Mouse (Mus musculus) T-helper 2 cell (primary cell): ENCODE measurements at regions not wholly inside any gene's neighbourhood (a gene's known extent, or its start where the extent isn't known, plus 50 kb on each side); places are given as distances from the start of the nearest gene placed in this dataset.

Source experiments
- in situ Hi-C: fragments of 300-600 bp; cut with MboI, MseI; formaldehyde crosslinking; loops from one replicate; pipeline ENCODE4 v1.15.1; 2025; ENCODE audit warnings: high pct_unique_total_duplicates

DNA sequence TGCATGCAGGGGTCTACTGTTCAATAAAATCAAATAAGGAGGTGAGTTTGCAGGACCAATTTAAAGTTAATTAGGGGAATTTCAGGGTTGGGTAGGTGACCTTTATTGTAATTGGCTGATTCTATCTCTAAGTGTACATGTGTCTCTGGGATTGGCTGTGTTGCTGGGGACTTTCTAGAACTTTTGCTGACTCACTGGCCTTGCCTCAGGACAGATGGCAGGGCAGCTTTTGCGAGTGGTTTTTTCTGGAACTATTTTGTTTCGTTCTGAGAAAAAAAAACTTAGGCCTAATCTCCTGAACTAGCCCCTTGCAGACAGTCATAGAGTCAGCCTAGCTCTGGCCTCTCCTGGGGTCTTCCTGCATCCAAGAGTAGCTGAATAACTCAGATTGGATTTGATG, 249.3 kb upstream of the Mdga2 start:
- in situ Hi-C loops: no loop called here

DNA sequence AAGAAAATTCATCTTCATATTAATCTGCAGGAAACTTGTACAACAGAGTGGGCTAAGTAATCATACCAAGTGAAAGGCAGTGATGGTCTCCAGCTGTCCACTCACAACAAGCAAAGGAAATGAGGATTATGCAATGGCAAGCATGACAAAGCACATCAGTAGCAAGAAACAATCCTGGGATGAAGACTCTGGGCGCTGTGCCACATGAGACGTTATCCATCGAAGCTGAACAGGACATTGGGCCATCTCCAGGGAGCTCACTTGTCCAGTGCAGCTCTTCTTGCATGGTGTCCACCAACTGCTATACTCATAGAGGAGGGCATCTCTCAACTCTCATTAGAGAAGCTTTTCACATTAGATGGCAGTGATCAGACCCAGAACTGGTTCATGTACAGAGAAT, 248.7 kb upstream of the Mdga2 start:
- in situ Hi-C loops: no loop called here

DNA sequence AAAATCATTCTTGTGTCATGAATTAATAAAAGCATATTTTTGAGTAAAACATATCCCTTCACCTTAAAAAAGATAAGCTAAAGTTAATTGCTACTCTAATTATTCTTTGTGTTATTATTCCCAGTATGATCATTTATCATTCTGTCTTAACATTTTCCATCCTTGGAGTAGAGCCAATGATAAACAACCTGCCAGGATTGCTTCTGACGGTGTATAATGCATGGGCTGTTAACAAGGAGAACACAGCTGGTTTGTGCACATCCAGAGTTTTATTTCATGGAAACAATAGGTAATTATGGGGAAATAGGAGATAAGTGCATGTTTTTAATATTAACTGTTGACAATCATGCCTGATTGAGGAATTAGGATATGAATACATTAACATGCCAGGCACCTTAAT, 226.8 kb upstream of the Mdga2 start:
- in situ Hi-C loops: no loop called here

DNA sequence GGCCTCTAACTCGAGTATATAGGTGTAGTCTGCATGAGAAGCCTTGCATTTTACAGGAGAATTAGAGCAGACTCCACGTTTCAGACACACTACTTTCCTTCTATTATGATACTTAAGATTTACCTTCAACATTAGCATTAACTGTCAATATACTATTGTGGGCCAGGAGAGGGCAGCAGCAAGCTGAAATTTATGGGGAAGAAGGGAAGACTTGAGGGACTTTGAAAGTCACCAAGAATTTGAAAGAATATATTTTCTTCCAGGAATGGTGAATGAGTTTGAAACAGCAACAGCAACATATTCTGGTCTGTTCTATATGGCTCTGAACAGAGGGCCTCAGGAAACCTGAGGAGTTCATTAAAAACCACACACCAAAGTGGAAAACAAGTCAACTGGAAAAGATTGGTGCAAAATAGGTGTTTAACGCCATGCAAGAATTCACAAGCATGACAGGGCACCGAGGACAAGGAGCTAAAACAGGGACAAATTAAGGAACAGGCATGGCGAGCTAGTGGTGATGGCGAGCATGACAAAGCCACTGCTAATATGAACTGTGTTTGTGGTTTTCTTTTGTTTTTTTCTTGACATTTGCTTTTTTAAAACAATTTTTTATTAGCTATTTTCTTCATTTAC, 208.1 kb upstream of the Mdga2 start:
- in situ Hi-C loops: no loop called here

DNA sequence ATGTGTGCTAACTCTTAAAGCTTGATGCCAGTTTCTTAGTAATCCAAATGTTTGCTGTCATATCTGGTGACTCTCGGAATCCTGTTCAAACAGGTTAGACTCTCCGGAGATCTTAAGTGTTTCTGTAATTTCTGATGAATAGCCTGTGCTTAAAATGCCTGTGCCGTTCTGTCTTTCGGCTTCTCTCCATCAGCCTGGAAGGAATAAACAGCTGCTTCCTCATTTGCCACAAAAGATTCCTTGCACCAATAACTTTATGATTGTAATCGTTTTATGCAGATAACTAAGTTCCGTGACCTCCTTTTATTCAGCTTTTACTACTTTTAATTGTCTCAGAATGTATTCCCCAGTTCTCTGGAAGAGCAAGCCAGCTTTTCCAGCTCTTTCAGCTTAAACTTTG, 204.5 kb upstream of the Mdga2 start:
- in situ Hi-C loops: no loop called here

DNA sequence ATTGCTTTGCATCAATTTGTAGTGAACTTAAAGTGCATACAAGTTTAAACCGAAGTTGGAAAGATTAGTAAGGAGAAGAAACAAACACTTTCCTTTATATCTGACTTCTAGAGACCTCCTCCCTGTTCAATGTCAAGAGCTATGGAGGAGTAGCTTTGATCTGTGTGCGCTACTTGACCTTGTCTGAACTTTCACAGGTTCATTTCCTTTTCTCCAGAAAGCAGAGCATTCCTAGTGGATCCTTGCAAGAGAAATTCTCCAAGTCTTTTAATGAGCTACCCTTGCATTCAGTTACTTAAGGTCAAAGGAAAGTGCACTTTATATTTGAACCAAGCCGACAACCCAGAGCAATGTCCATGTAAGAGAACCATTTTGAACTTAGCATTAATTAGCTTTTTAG, 177.2 kb upstream of the Mdga2 start:
- in situ Hi-C loops: no loop called here

DNA sequence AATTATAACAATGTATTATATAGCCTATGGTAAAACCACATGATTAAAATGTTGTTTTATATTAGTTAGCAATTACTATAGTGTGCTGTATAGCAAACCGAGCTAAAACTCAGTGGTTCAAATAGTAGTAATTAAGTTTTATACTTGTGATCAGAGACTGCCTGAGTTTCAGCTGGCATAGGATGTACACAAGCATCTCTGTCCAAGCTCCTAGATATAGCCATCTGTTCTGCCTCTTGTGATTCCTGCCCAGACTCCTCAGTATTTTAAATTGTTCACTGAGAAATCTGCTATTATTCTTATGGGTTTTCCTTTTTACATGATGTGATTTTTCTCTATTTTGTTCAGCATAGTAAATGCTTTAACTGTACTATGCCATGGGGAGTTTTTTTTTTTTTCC, 152.2 kb upstream of the Mdga2 start:
- in situ Hi-C loops: no loop called here

DNA sequence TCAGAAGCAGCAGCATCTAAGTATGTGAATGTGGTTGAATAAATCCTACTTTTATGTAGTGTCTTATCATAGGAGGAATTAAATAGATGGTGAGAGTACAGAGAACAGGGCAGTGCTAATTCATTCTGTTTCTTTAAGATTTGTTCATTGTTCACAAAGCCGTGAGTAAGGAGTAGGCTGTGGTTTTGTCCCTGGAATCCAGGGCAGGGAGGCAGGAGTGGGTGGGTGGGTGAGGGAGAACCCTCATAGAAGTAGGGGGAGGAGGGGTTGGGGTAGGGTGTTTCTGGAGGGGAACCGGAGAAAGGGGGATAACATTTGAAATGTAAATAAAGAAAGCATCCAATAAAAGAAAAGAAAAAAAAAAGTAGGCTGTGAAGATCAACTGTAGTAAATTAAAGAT, 126.2 kb upstream of the Mdga2 start:
- in situ Hi-C loops: no loop called here

DNA sequence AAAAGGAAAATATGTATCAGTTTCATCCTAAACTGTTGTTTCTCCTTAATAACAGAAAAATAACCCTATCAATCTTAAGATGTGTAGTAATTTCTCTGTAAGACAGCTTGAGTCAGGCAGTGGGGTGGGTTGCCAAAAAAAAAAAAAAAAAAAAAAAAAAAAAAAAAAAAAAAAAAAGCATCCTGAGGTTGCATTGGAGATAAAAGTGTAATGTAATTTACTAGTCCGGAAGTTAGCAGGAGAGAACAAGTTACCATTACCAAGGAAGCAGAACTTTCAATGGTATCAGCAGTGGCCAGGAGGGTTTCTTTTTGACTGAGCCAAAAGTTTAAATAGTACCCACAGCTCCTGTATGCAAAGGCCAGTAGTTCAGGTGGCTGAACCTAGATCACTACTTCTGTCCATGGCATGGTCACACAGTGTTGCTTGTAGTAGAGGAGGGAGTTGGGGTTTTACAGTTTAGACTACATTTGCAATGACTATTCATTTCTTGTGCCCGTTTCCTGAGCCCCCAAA, 110.2 kb upstream of the Mdga2 start:
- in situ Hi-C loops: loop anchor here (10.0 kb wide), 1 partner anchor 1888 kb away; no protein-coding TSS in a partner anchor

DNA sequence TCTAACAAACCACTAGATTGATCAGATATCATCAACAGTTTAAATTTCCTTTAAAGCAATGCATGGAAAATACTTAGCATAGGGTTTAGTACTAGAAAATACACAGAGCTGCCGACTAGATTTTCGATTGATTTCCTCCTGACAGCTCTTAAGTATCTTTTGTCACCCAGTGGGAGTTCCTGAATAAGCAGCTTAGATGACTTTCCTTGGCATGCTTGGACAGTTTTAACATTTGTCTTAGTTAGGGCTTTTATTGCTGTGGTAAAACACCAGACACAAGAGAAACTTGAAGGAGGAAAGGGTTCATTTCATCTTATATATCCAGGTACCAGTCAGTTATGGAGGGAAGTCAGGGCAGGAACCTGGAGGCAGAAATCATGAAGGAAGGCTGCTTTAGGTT, 104.0 kb upstream of the Mdga2 start:
- in situ Hi-C loops: loop anchor here (10.0 kb wide), 1 partner anchor 188 kb away; no protein-coding TSS in a partner anchor

DNA sequence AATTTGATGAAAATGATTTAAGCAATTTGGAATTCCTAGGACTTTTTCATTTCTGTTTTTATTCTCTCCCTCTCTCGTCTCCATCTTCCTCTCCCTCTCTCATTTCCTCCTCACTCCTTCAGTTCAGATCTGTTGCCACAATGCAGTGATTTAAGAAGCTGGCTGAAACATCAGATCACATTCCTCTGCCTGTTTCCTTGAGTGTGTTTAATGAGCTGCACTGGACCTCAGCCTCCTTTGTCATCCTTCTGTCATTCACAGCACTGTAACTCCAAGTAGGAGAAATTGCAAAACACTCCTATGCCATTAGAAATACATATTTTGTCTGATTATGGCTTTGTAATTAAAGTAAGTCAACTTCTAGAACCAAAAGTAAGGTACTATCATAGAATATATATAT, 103.5 kb upstream of the Mdga2 start:
- in situ Hi-C loops: loop anchor here (10.0 kb wide), 1 partner anchor 189 kb away; no protein-coding TSS in a partner anchor

DNA sequence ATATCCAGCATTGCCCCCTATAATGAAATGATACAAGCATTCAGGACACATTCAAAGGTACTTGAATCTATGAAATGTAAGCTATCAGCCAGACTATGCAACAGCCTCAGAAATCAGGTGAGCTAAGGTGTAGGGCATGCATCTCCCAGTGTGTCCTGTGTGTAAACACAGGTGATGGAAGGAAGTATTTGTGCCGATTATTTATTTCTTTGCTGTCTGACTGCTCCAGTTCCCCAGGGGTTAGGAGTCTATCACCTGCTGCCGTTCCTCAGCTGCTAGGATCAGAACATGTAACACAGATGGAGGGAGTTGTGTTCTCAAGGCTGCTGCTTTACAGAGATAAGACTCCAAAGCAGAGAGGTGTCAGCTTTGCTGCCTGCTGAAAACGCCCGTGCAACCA, 103.0 kb upstream of the Mdga2 start:
- in situ Hi-C loops: loop anchor here (10.0 kb wide), 1 partner anchor 189 kb away; no protein-coding TSS in a partner anchor

DNA sequence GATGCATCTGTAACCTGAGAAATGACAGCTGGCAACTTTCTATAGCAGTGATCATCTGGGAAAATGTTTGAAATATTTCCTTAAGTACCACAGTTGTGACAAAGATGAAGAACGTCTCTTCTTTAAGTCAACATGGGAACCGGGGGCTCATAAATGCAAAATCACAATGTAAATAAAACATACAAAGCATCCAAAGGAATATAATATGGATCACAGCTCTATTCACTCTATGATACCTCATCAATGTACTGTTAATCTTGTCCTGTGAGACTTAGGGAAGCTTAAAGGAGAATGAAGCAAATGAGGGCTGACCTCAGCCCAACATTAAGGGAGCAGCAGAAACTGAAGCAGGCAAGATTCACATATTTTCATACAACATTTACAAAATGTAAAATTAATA, 96.3 kb upstream of the Mdga2 start:
- in situ Hi-C loops: no loop called here

DNA sequence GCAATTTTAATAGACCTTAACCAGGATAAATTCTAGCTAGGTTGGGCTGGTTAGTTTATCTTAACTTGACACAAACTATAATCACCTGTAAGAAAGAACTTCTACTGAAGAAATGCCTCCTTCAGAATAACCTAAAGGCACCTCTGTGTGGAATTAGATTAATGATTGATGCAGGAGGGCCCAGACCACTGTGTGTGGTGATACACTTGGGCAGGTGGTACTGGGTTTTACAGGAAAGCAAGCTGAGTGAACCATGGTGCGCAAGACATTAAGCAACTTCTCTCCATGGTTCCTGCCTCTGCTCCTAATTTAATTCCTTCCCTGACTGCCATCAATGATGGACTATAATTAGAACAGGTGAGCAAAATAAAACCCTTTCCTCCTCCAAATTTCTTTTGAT, 77.9 kb upstream of the Mdga2 start:
- in situ Hi-C loops: no loop called here

DNA sequence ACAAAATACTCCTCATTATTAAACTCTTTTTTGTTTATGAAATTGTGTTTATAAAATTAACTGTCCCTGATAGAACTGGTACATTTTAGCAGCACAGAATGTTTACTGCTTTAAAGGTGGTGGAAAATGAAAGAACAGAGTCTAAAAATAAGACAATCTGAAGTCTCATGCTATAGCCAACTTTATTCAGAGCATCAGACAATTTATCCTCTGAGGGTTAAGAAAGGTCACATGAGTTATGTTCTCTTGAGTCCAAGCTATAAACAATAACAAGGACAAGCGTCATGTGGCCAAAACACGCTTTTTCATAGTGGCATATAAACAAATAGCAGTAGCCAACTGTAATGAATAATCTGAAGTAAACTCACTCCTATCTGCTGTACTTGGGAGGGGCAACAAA, 67.7 kb upstream of the Mdga2 start:
- in situ Hi-C loops: no loop called here

DNA sequence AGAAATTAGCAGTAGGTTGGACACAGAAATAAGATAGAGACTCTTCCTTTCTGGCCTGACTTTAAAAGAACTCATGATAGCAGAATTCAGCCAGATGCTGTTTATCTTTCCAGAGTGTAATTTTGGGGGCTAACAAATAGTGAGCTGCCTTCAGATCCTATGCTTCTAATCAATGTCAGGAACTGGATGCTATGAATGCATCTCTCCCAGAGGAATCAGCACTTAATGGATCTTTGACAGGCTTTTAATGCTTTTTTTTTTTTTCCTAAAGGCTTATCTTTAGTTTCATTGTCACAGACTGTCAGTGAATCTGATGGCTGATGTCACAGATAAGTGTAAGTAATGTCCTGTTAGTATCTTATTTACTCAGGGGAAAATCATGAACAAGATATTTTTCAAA, 50.5 kb upstream of the Mdga2 start:
- in situ Hi-C loops: no loop called here

DNA sequence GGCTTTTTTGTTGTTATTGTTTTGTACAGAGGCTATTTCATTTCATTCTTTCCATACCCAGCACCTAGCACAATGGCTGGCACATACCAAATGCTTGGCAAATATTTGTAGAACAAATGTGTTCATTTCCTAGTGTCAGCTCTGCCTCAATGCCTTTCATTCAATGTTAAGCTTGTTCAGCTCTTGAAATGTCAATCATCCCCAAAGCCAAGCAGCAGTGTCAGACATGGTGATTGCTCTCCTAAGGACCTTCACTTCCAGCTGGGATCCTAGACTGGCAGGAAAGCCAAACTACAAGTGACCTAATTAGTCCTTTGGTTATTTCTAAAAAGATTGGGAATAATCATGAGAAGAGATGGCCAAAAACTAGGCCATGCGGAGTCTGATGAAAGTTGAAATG, 50.0 kb upstream of the Mdga2 start:
- in situ Hi-C loops: no loop called here
